Mouse (Mus musculus) embryonic facial prominence, embryonic 10.5 days (tissue): ENCODE data around the gene Ice2. TPM values are rescaled to one million over a fixed set of nuclear protein-coding genes. Genes with fewer than 3 reads are reported as not detected.

Experiments
- DNase-seq: peaks from one replicate; pipeline ENCODE4 v3.0.0-alpha.2; 2017; ENCODE audit warnings: low spot score
- H3K27ac ChIP-seq: fragments of 300-500 bp; sonication (generic); replicated peaks from 2 replicates; pipeline ENCODE4 v1.5.1; 2016; ENCODE audit warnings: mild to moderate bottlenecking
- H3K27me3 ChIP-seq: fragments of 300-500 bp; sonication (generic); replicated peaks from 2 replicates; pipeline ENCODE4 v1.6.1; 2016; ENCODE audit warnings: low read depth, mild to moderate bottlenecking; ENCODE audit not compliant: poor library complexity, severe bottlenecking
- H3K36me3 ChIP-seq: fragments of 300-500 bp; sonication (generic); replicated peaks from 2 replicates; pipeline ENCODE4 v1.6.1; 2016; ENCODE audit warnings: mild to moderate bottlenecking, moderate library complexity
- H3K4me1 ChIP-seq: fragments of 300-500 bp; sonication (generic); 2 replicates; pipeline ENCODE4 v1.6.1; 2016
- H3K4me3 ChIP-seq: fragments of 300-500 bp; sonication (generic); 2 replicates; pipeline ENCODE4 v1.5.1; 2016; ENCODE audit warnings: mild to moderate bottlenecking, moderate library complexity
- H3K9me3 ChIP-seq: fragments of 300-500 bp; sonication (generic); 2 replicates; pipeline ENCODE4 v1.6.1; 2016; ENCODE audit warnings: mild to moderate bottlenecking
- WGBS: fragments of 180-500 bp; shearing (Covaris S2); methylation state at CpG from one replicate; pipeline ENCODE4 v1.1.7; 2016; 5-methylcytosine and 5-hydroxymethylcytosine counted together
- polyA plus RNA-seq: library from polyadenylated mRNA; unstranded; fragments of >200 nt; fragmentation: Nextera tagmentation; extraction: Ambion mirVana; gene quantifications from 2 replicates; pipeline ENCODE4 v1.2.1, GENCODE M21; 2016

Ice2 gene
- polyA plus RNA-seq, result 22.5 and 23.0 TPM in 2 replicates

DNA sequence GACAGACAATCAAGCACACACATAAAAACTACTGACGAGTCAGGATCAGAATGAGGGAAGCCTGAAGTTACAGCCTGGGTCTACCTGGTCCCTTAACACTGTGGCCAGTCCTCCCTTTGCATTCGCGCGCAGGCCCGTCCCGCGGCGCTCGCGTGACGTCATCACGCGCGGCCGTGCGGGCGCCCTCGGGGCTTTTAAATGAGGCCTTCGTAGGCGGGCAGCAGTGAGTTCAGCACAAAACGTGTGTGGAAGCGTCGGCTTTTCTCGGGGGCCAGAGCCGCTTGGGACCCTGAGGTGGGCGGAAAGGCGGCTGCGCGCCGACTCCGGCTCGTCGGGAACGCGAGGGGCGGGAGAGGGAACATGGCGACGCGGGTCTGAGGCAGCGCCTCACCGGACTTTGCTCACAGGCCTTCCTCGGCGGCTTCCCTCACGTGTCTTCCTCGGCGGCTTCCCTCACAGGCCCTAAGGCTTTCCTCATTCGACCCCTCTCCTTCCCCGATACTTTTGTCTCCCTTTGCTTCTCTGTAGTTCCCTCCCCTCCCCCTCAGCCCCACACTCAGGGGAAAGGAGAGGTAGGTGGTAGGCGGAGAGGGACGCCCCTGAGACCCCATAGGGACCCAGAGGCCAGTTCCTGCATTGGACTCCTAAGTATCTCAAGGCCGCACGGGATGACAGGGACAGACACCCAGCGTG is at the start of gene Ice2:
TSS of gene Ice2 (plus strand) at position 147 of the 693 bp plus-strand sequence.
- Histone ChIP-seq H3K27ac (peak within 1 kb of the TSS; percentile 99), H3K4me1 (peaks cover 10% of the 10 kb centered on the region), H3K27me3 (no peaks in the 10 kb centered on the region), H3K9me3 (no peaks in the 10 kb centered on the region), H3K36me3 (peaks cover 3% of the 10 kb centered on the region), H3K4me3 (peak within 1 kb of the TSS; percentile 87)
- WGBS, result under 1% methylated on average over 53 of the region's 53 CpGs
- peak; percentile 86 for DNase-seq

DNA sequence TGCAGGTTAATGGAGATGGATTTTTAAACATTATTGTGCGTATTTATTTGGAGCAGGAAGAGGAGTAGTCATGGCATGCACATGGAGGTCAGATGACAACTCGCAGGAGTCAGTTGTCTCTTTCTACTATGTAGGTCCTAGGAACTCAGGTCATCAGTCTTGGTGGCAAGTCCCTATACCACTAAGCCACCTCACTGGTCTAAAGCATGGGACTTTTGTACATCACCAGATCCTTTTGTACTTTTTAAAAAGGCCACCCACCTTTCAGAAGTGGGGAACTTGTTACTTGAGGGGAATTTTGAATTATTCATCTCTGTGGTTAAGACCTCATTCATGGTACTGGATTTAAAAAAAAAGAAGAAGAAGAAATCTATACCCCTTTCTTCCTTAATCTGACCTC is 48.2 kb upstream of the Ice2 start:
- 91% methylated on average over 2 of the region's 2 CpGs for WGBS
- Histone ChIP-seq H3K27ac (no peak overlapping the region), H3K36me3 (no peaks in the 10 kb centered on the region; the same call in 1 of the 2 replicates), H3K4me1 (peaks cover 18% of the 10 kb centered on the region), H3K27me3 (no peaks in the 10 kb centered on the region), H3K9me3 (no peaks in the 10 kb centered on the region), H3K4me3 (no peak overlapping the region)
- DNase-seq, result no peak

GRCm38 (mm10) chr9:69354228-69354627 is 43.5 kb upstream of the Ice2 start:
- 92% methylated on average over 6 of the region's 6 CpGs for WGBS
- H3K27me3 ChIP-seq, result no peaks in the 10 kb centered on the region
- no peak overlapping the region for H3K27ac ChIP-seq
- no peak overlapping the region for H3K4me3 ChIP-seq
- no peaks in the 10 kb centered on the region; the same call in 1 of the 2 replicates for H3K36me3 ChIP-seq
- DNase-seq, result no peak
- H3K4me1 ChIP-seq, result peaks cover 17% of the 10 kb centered on the region; the same call in 1 of the 2 replicates
- H3K9me3 ChIP-seq, result no peaks in the 10 kb centered on the region

GRCm38 (mm10) chr9:69357834-69358233 is 39.9 kb upstream of the Ice2 start:
- Histone ChIP-seq H3K27me3 (no peaks in the 10 kb centered on the region), H3K36me3 (no peaks in the 10 kb centered on the region)
- WGBS, result 34% methylated on average over 3 of the region's 3 CpGs

GRCm38 (mm10) chr9:69358797-69359196 is 38.9 kb upstream of the Ice2 start:
- Histone ChIP-seq H3K4me1 (peaks cover 24% of the 10 kb centered on the region), H3K4me3 (no peak overlapping the region), H3K27me3 (no peaks in the 10 kb centered on the region), H3K9me3 (no peaks in the 10 kb centered on the region), H3K36me3 (no peaks in the 10 kb centered on the region), H3K27ac (no peak overlapping the region)
- no peak for DNase-seq
- 71% methylated on average over 6 of the region's 6 CpGs for WGBS

More at GRCm38 (mm10) chr9:69357834-69358233, 39.9 kb upstream of the Ice2 start:
- peak; percentile 66 for DNase-seq
- Histone ChIP-seq H3K27ac (no peak overlapping the region), H3K4me1 (peaks cover 19% of the 10 kb centered on the region), H3K4me3 (no peak overlapping the region), H3K9me3 (no peaks in the 10 kb centered on the region)

DNA sequence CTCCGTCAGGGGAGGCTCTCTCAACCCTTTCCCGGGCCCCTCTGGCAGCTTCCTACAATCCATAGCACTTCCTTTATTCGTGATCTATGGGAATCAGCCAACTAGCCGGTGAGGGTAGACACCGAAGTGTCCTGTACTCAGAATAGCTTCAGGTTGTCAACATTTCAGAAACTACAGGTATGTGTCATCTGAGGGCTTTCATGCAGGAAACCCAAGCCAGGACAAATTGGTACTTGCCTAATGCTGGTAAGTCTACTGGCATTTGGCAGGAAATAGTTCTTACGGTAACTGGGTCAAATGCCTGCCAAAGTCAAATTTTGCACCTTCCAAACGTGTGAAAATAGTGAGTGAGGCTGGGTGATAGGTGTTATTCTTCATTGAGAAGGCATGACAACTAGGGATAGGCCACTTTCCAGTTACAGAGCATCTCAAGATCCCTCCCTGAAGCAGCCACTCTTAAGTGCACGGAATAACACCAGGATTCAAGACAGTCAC is 35.7 kb upstream of the Ice2 start:
- H3K36me3 ChIP-seq, result peaks cover 9% of the 10 kb centered on the region; the same call in 1 of the 2 replicates
- DNase-seq, result no peak
- 91% methylated on average over 8 of the region's 8 CpGs for WGBS
- no peak overlapping the region for H3K27ac ChIP-seq
- no peaks in the 10 kb centered on the region for H3K27me3 ChIP-seq
- H3K4me1 ChIP-seq, result peaks cover 22% of the 10 kb centered on the region
- no peaks in the 10 kb centered on the region for H3K9me3 ChIP-seq
- no peak overlapping the region for H3K4me3 ChIP-seq

GRCm38 (mm10) chr9:69362766-69363165 is 34.9 kb upstream of the Ice2 start:
- Histone ChIP-seq H3K9me3 (no peaks in the 10 kb centered on the region), H3K36me3 (peaks cover 9% of the 10 kb centered on the region; the same call in 1 of the 2 replicates), H3K4me1 (peaks cover 22% of the 10 kb centered on the region), H3K27ac (no peak overlapping the region), H3K27me3 (no peaks in the 10 kb centered on the region), H3K4me3 (no peak overlapping the region)
- WGBS, result 35% methylated on average over 4 of the region's 4 CpGs
- no peak for DNase-seq

- H3K27me3 ChIP-seq, result no peaks in the 10 kb centered on the region
- H3K4me3 ChIP-seq, result peak overlapping the region; percentile 14; the same call in 1 of the 2 replicates
- no peaks in the 10 kb centered on the region for H3K9me3 ChIP-seq
- peaks cover 9% of the 10 kb centered on the region; the same call in 1 of the 2 replicates for H3K36me3 ChIP-seq
- H3K27ac ChIP-seq, result no peak overlapping the region
- H3K4me1 ChIP-seq, result peaks cover 15% of the 10 kb centered on the region
- DNase-seq, result peak; percentile 31
- WGBS, result 46% methylated on average over 16 of the region's 16 CpGs
Measured at GRCm38 (mm10) chr9:69364117-69364516, 33.6 kb upstream of the Ice2 start.

DNA sequence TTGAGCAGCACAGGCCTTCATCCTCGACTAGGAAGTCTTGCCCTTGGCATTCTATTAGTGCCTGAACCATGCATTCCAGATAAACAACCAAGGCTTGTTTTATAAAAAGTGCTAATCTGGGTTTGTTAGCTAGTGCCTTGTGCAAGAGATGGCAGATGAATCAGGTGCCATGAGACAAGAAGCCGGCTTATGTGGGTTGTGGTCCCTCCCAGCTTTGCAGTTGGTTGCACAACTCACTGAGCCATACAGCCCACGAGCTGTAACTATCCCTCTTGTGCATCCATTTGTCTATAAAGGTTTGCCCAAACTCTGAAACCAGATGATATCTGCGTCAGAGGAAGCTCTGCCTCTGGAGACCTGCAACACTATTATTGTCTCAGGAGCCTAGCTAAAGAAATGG is 30.7 kb upstream of the Ice2 start:
- no peaks in the 10 kb centered on the region for H3K9me3 ChIP-seq
- no peak overlapping the region for H3K27ac ChIP-seq
- WGBS, result 80% methylated on average over 4 of the region's 4 CpGs
- DNase-seq, result no peak
- H3K36me3 ChIP-seq, result peaks cover 19% of the 10 kb centered on the region; the same call in 1 of the 2 replicates
- no peaks in the 10 kb centered on the region for H3K27me3 ChIP-seq
- H3K4me1 ChIP-seq, result peaks cover 14% of the 10 kb centered on the region
- H3K4me3 ChIP-seq, result no peak overlapping the region

- H3K4me1 ChIP-seq, result peaks cover 10% of the 10 kb centered on the region
- no peak overlapping the region for H3K4me3 ChIP-seq
- no peaks in the 10 kb centered on the region for H3K9me3 ChIP-seq
- peaks cover 20% of the 10 kb centered on the region; the same call in 1 of the 2 replicates for H3K36me3 ChIP-seq
- peak; percentile 73 for DNase-seq
- no peak overlapping the region for H3K27ac ChIP-seq
- H3K27me3 ChIP-seq, result no peaks in the 10 kb centered on the region
- WGBS, result 73% methylated on average over 8 of the region's 8 CpGs
Measured at GRCm38 (mm10) chr9:69368071-69368470, 29.6 kb upstream of the Ice2 start.

GRCm38 (mm10) chr9:69371046-69371724 is 26.5 kb upstream of the Ice2 start:
- H3K9me3 ChIP-seq, result no peaks in the 10 kb centered on the region
- peaks cover 22% of the 10 kb centered on the region; the same call in 1 of the 2 replicates for H3K36me3 ChIP-seq
- no peaks in the 10 kb centered on the region for H3K27me3 ChIP-seq
- no peak overlapping the region for H3K27ac ChIP-seq
- no peak for DNase-seq
- H3K4me3 ChIP-seq, result no peak overlapping the region
- H3K4me1 ChIP-seq, result no peaks in the 10 kb centered on the region
- 81% methylated on average over 11 of the region's 11 CpGs for WGBS

- no peak overlapping the region for H3K4me3 ChIP-seq
- no peak for DNase-seq
- no peaks in the 10 kb centered on the region for H3K27me3 ChIP-seq
- H3K4me1 ChIP-seq, result no peaks in the 10 kb centered on the region
- H3K36me3 ChIP-seq, result peaks cover 38% of the 10 kb centered on the region
- H3K27ac ChIP-seq, result no peak overlapping the region
- peaks cover 3% of the 10 kb centered on the region; the same call in 1 of the 2 replicates for H3K9me3 ChIP-seq
- WGBS, result 48% methylated on average over 4 of the region's 4 CpGs
Measured at GRCm38 (mm10) chr9:69372871-69373270, 24.8 kb upstream of the Ice2 start.
